Mouse (Mus musculus) neutrophil, adult 5-6 weeks (primary cell): ENCODE measurements at regions not wholly inside any gene's neighbourhood (a gene's known extent, or its start where the extent isn't known, plus 50 kb on each side); places are given as distances from the start of the nearest gene placed in this dataset.

Source experiments
- ATAC-seq: fragments of 151-379, 151-347 bp; 2 replicates; pipeline ENCODE4 v1.8.0; 2017; ENCODE audit warnings: mild to moderate bottlenecking, moderate TSS enrichment; ENCODE audit not compliant: insufficient number of reproducible peaks, poor library complexity, low FRiP score, severe bottlenecking; ENCODE audit errors: extremely low read depth

- ATAC-seq: no peak
Measured at GRCm38 (mm10) chr3:38104418-38104817, 380.1 kb upstream of the Gm5148 start.

- ATAC-seq: no peak
Measured at GRCm38 (mm10) chr3:38102985-38103384, 378.7 kb upstream of the Gm5148 start.

- no peak for ATAC-seq
Measured at GRCm38 (mm10) chr3:38102181-38102580, 377.9 kb upstream of the Gm5148 start.

GRCm38 (mm10) chr3:38094370-38094979 is 370.2 kb upstream of the Gm5148 start:
- no peak for ATAC-seq

GRCm38 (mm10) chr3:38084548-38084947 is 360.3 kb upstream of the Gm5148 start:
- no peak for ATAC-seq

GRCm38 (mm10) chr3:38082386-38082785 is 358.1 kb upstream of the Gm5148 start:
- ATAC-seq: no peak

- ATAC-seq: no peak
Measured at GRCm38 (mm10) chr3:38076835-38077234, 352.5 kb upstream of the Gm5148 start.

GRCm38 (mm10) chr3:38073946-38074345 is 349.7 kb upstream of the Gm5148 start:
- no peak for ATAC-seq

- no peak for ATAC-seq
Measured at GRCm38 (mm10) chr3:38055627-38056026, 331.3 kb upstream of the Gm5148 start.

- no peak for ATAC-seq
Measured at GRCm38 (mm10) chr3:38052941-38053340, 328.7 kb upstream of the Gm5148 start.

GRCm38 (mm10) chr3:38051748-38052147 is 327.5 kb upstream of the Gm5148 start:
- no peak for ATAC-seq

- ATAC-seq: no peak
Measured at GRCm38 (mm10) chr3:38050856-38051255, 326.6 kb upstream of the Gm5148 start.

- ATAC-seq: no peak
Measured at GRCm38 (mm10) chr3:38050366-38050765, 326.1 kb upstream of the Gm5148 start.

GRCm38 (mm10) chr3:38049290-38049689 is 325.0 kb upstream of the Gm5148 start:
- ATAC-seq: no peak

GRCm38 (mm10) chr3:38047445-38047844 is 323.2 kb upstream of the Gm5148 start:
- no peak for ATAC-seq

GRCm38 (mm10) chr3:38046611-38047010 is 322.3 kb upstream of the Gm5148 start:
- ATAC-seq: no peak

- ATAC-seq: no peak
Measured at GRCm38 (mm10) chr3:38045989-38046388, 321.7 kb upstream of the Gm5148 start.

- ATAC-seq: no peak
Measured at GRCm38 (mm10) chr3:38045523-38045922, 321.2 kb upstream of the Gm5148 start.

GRCm38 (mm10) chr3:38044338-38044737 is 320.0 kb upstream of the Gm5148 start:
- no peak for ATAC-seq

- ATAC-seq: no peak
Measured at GRCm38 (mm10) chr3:38042614-38043013, 318.3 kb upstream of the Gm5148 start.

- ATAC-seq: no peak
Measured at GRCm38 (mm10) chr3:38036131-38036530, 311.8 kb upstream of the Gm5148 start.
